Mouse (Mus musculus): ENCODE data around the gene Hsbp1. TPM values are rescaled to one million over a fixed set of nuclear protein-coding genes. Genes with fewer than 3 reads are reported as not detected.
A peak's percentile ranks its signal among the peaks of the same experiment; 100 is the strongest.

Gene Hsbp1
- polyA plus RNA-seq, 2 experiments: 54.1 to 78.0 TPM

DNA sequence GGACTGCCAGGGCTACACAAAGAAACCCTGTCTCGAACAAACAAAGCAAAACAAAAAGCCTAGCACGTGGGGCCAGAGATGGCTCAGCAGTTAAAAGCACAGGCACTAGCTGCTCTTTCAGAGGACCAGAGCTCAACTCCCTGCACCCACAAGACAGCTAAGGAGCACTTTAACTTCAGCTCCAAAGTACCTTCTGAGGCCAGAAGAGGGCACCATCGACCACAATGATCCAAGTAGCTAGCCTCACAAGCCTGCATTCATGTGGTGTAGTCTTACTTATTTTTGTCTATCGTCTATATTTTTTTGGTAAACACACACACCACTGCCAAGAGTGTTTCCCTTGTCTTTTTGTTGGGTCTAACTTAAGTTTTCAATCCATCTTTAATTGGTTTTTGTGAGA lies 36.3 kb downstream of the Hsbp1 start:
- Histone ChIP-seq H3K27ac (no peak overlapping the region), H3K27me3 (ENCODE audit: control insufficient read depth, insufficient read depth, low read length) (no peaks in the 10 kb centered on the region), H3K4me2 (ENCODE audit: low read depth) (no peak overlapping the region), H3K9me3 (ENCODE audit: control insufficient read depth, low read length) (no peaks in the 10 kb centered on the region), H3K36me3 (replicated peaks; ENCODE audit: control insufficient read depth, insufficient read depth, low read depth) (no peaks in the 10 kb centered on the region), H3K9ac (replicated peaks) (no peak overlapping the region), H3K4me3 (ENCODE audit: insufficient read depth in 1 of 2, low read depth in 2 of 2, low read length in 2 of 2) (no peak overlapping the region), H3K4me1 (replicated peaks; ENCODE audit: control insufficient read depth in 2 of 2, insufficient read depth in 2 of 2, low read length in 1 of 2) (no peaks in the 10 kb centered on the region)
- WGBS (ENCODE audit: insufficient replicate concordance): 19% methylated on average over 4 of the region's 4 CpGs
- ATAC-seq (ENCODE audit: insufficient read depth) (no peak), DNase-seq (ENCODE audit: low read depth in 3 of 3, low spot score in 3 of 3) (no peak)
- TF ChIP-seq CTCF (IDR thresholded peaks at IDR 0.05; ENCODE audit: low read depth) (peak; percentile 62), EP300 (IDR thresholded peaks at IDR 0.05; ENCODE audit: low read depth) (no peak)

GRCm38 (mm10) chr8:119384478-119384877 lies 40.2 kb downstream of the Hsbp1 start:
- no peaks in the 10 kb centered on the region for H3K9me3 ChIP-seq (ENCODE audit: control insufficient read depth, low read length)
- no peak overlapping the region for H3K9ac ChIP-seq (replicated peaks)
- no peaks in the 10 kb centered on the region for H3K4me1 ChIP-seq (replicated peaks; ENCODE audit: control insufficient read depth in 2 of 2, insufficient read depth in 2 of 2, low read length in 1 of 2)
- DNase-seq (ENCODE audit: low read depth in 3 of 3, low spot score in 3 of 3) (peak in 2 of 3 experiments; percentile 34 to 36), ATAC-seq (ENCODE audit: insufficient read depth) (no peak)
- H3K27me3 ChIP-seq (ENCODE audit: control insufficient read depth, insufficient read depth, low read length): no peaks in the 10 kb centered on the region
- H3K36me3 ChIP-seq (replicated peaks; ENCODE audit: control insufficient read depth, insufficient read depth, low read depth): no peaks in the 10 kb centered on the region
- TF ChIP-seq CTCF (IDR thresholded peaks at IDR 0.05; ENCODE audit: low read depth): peak; percentile 53
- TF ChIP-seq EP300 (IDR thresholded peaks at IDR 0.05; ENCODE audit: low read depth): no peak
- no peak overlapping the region for H3K27ac ChIP-seq
- H3K4me3 ChIP-seq (ENCODE audit: insufficient read depth in 1 of 2, low read depth in 2 of 2, low read length in 2 of 2): no peak overlapping the region
- no peak overlapping the region for H3K4me2 ChIP-seq (ENCODE audit: low read depth)
- WGBS (ENCODE audit: insufficient replicate concordance): 21% methylated on average over 10 of the region's 10 CpGs

DNA sequence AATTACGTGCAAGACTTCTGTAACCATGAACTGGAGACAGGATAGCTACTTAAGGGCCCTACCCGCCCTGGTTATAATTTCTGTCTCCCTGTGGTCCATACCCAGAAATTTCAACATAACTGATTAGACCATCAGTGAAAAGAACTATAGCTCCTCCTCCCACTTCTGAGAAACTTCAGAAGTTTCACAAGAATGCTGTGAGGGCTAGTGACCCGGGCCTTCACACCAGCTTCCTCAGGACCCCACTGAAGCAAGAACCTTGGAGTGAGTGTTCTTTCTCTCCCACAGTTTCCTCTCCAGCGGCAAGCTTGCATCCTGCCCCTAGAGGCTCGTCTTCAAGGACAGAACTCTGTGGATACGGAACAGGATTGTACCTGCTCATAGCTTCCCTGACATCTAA lies 41.6 kb downstream of the Hsbp1 start:
- H3K27me3 ChIP-seq (ENCODE audit: control insufficient read depth, insufficient read depth, low read length): no peaks in the 10 kb centered on the region
- H3K4me3 ChIP-seq (ENCODE audit: insufficient read depth in 1 of 2, low read depth in 2 of 2, low read length in 2 of 2): no peak overlapping the region
- H3K9me3 ChIP-seq (ENCODE audit: control insufficient read depth, low read length): no peaks in the 10 kb centered on the region
- H3K9ac ChIP-seq (replicated peaks): no peak overlapping the region
- H3K4me1 ChIP-seq (replicated peaks; ENCODE audit: control insufficient read depth in 2 of 2, insufficient read depth in 2 of 2, low read length in 1 of 2): no peaks in the 10 kb centered on the region
- H3K36me3 ChIP-seq (replicated peaks; ENCODE audit: control insufficient read depth, insufficient read depth, low read depth): no peaks in the 10 kb centered on the region
- WGBS (ENCODE audit: insufficient replicate concordance): 45% methylated on average over 6 of the region's 6 CpGs
- no peak overlapping the region for H3K4me2 ChIP-seq (ENCODE audit: low read depth)
- no peak for ATAC-seq (ENCODE audit: insufficient read depth)
- no peak for DNase-seq (ENCODE audit: low read depth in 3 of 3, low spot score in 3 of 3)
- no peak overlapping the region for H3K27ac ChIP-seq
- TF ChIP-seq EP300 (IDR thresholded peaks at IDR 0.05; ENCODE audit: low read depth): no peak
- TF ChIP-seq CTCF (IDR thresholded peaks at IDR 0.05; ENCODE audit: low read depth): no peak

DNA sequence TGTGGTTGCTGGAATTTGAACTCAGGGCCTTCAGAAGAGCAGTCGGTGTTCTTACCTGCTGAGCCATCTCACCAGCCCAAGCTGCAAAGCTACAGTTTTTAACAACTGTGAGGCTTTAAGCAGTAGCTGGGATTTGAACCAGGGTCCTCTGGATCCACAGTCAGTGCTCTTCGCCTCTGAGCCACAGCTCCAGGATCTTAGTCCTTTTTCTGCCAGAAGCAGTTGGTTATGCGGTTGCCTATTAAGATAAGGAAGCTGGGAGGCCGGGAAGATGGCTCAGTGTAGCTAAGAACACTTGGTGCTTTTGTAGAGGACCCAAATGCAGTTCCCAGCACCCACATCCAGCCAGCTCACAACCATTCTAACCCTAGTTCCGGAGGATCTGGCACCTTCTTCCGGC lies 42.7 kb downstream of the Hsbp1 start:
- ATAC-seq (ENCODE audit: insufficient read depth) (no peak), DNase-seq (ENCODE audit: low read depth in 3 of 3, low spot score in 3 of 3) (no peak)
- WGBS (ENCODE audit: insufficient replicate concordance): 46% methylated on average over 6 of the region's 6 CpGs

GRCm38 (mm10) chr8:119394097-119394496 lies 49.8 kb downstream of the Hsbp1 start:
- H3K27ac ChIP-seq: no peak overlapping the region
- TF ChIP-seq EP300 (IDR thresholded peaks at IDR 0.05; ENCODE audit: low read depth) (no peak), CTCF (IDR thresholded peaks at IDR 0.05; ENCODE audit: low read depth) (no peak)
- H3K4me2 ChIP-seq (ENCODE audit: low read depth): peak overlapping the region; percentile 73
- no peaks in the 10 kb centered on the region for H3K27me3 ChIP-seq (ENCODE audit: control insufficient read depth, insufficient read depth, low read length)
- H3K9me3 ChIP-seq (ENCODE audit: control insufficient read depth, low read length): no peaks in the 10 kb centered on the region
- H3K4me3 ChIP-seq (ENCODE audit: insufficient read depth in 1 of 2, low read depth in 2 of 2, low read length in 2 of 2): peak overlapping the region; percentile 68 to 73
- peaks cover 4 to 10% of the 10 kb centered on the region in 2 experiments; a peak in 3 of 4 replicates for H3K4me1 ChIP-seq (replicated peaks; ENCODE audit: control insufficient read depth in 2 of 2, insufficient read depth in 2 of 2, low read length in 1 of 2)
- H3K36me3 ChIP-seq (replicated peaks; ENCODE audit: control insufficient read depth, insufficient read depth, low read depth): no peaks in the 10 kb centered on the region
- WGBS (ENCODE audit: insufficient replicate concordance): 64% methylated on average over 9 of the region's 9 CpGs
- DNase-seq (ENCODE audit: low read depth in 3 of 3, low spot score in 3 of 3): no peak
- ATAC-seq (ENCODE audit: insufficient read depth): no peak
- H3K9ac ChIP-seq (replicated peaks): peak overlapping the region; percentile 66

More for the DNA sequence above, 42.7 kb downstream of the Hsbp1 start:
- H3K9ac ChIP-seq (replicated peaks): no peak overlapping the region
- H3K27ac ChIP-seq: no peak overlapping the region
- no peak overlapping the region for H3K4me3 ChIP-seq (ENCODE audit: insufficient read depth in 1 of 2, low read depth in 2 of 2, low read length in 2 of 2)
- no peaks in the 10 kb centered on the region for H3K36me3 ChIP-seq (replicated peaks; ENCODE audit: control insufficient read depth, insufficient read depth, low read depth)
- H3K4me2 ChIP-seq (ENCODE audit: low read depth): no peak overlapping the region
- no peaks in the 10 kb centered on the region for H3K27me3 ChIP-seq (ENCODE audit: control insufficient read depth, insufficient read depth, low read length)
- TF ChIP-seq EP300 (IDR thresholded peaks at IDR 0.05; ENCODE audit: low read depth): no peak
- no peak for TF ChIP-seq CTCF (IDR thresholded peaks at IDR 0.05; ENCODE audit: low read depth)
- H3K4me1 ChIP-seq (replicated peaks; ENCODE audit: control insufficient read depth in 2 of 2, insufficient read depth in 2 of 2, low read length in 1 of 2): no peaks in the 10 kb centered on the region
- H3K9me3 ChIP-seq (ENCODE audit: control insufficient read depth, low read length): no peaks in the 10 kb centered on the region
